Mouse (Mus musculus): ENCODE measurements at regions not wholly inside any gene's neighbourhood (a gene's known extent, or its start where the extent isn't known, plus 50 kb on each side); places are given as distances from the start of the nearest gene placed in this dataset.

- DNase-seq (ENCODE audit: low read depth, low spot score), result no peak
Observed at GRCm38 (mm10) chr5:82472146-82472545, 882.8 kb downstream of the Tecrl start.

- no peak for DNase-seq (ENCODE audit: low read depth, low spot score)
Observed at GRCm38 (mm10) chr5:82464272-82464671, 890.7 kb downstream of the Tecrl start.

- DNase-seq (ENCODE audit: low read depth, low spot score), result no peak
Observed at GRCm38 (mm10) chr5:82441288-82441687, 913.7 kb downstream of the Tecrl start.

GRCm38 (mm10) chr5:82440126-82440525 is 914.9 kb downstream of the Tecrl start:
- no peak for DNase-seq (ENCODE audit: low read depth, low spot score)

GRCm38 (mm10) chr5:82420396-82420795 is 934.6 kb downstream of the Tecrl start:
- no peak for DNase-seq (ENCODE audit: low read depth, low spot score)

- DNase-seq (ENCODE audit: low read depth, low spot score), result no peak
Observed at GRCm38 (mm10) chr5:82396632-82397234, 958.3 kb downstream of the Tecrl start.

GRCm38 (mm10) chr5:82361624-82362023 is 993.4 kb downstream of the Tecrl start:
- no peak for DNase-seq (ENCODE audit: low read depth, low spot score)

GRCm38 (mm10) chr5:82356336-82356735 is 998.7 kb downstream of the Tecrl start:
- no peak for DNase-seq (ENCODE audit: low read depth, low spot score)

- DNase-seq (ENCODE audit: low read depth, low spot score), result no peak
Observed at GRCm38 (mm10) chr5:82351089-82351488, 1003.9 kb downstream of the Tecrl start.

GRCm38 (mm10) chr5:82346672-82347071 is 1008.3 kb downstream of the Tecrl start:
- peak; percentile 73 for DNase-seq (ENCODE audit: low read depth, low spot score)

GRCm38 (mm10) chr5:82324354-82324753 is 1030.6 kb downstream of the Tecrl start:
- no peak for DNase-seq (ENCODE audit: low read depth, low spot score)

- DNase-seq (ENCODE audit: low read depth, low spot score), result no peak
Observed at GRCm38 (mm10) chr5:82319709-82320333, 1035.2 kb downstream of the Tecrl start.

GRCm38 (mm10) chr5:82312054-82312453 is 1042.9 kb downstream of the Tecrl start:
- DNase-seq (ENCODE audit: low read depth, low spot score), result no peak

- no peak for DNase-seq (ENCODE audit: low read depth, low spot score)
Observed at GRCm38 (mm10) chr5:82288069-82288845, 1066.7 kb downstream of the Tecrl start.

GRCm38 (mm10) chr5:82253356-82254104 is 1101.5 kb downstream of the Tecrl start:
- DNase-seq (ENCODE audit: low read depth, low spot score), result peak; percentile 90

GRCm38 (mm10) chr5:82226329-82226728 is 1128.7 kb downstream of the Tecrl start:
- DNase-seq (ENCODE audit: low read depth, low spot score), result no peak

- DNase-seq (ENCODE audit: low read depth, low spot score), result no peak
Observed at GRCm38 (mm10) chr5:82223622-82224021, 1131.4 kb downstream of the Tecrl start.

GRCm38 (mm10) chr5:82203606-82204005 is 1151.4 kb downstream of the Tecrl start:
- DNase-seq (ENCODE audit: low read depth, low spot score), result no peak

Measured in ZHBTc4 (cell line).